Comparison of ENCODE assay signal across 31 mouse cellular contexts in the genomic region with DNA sequence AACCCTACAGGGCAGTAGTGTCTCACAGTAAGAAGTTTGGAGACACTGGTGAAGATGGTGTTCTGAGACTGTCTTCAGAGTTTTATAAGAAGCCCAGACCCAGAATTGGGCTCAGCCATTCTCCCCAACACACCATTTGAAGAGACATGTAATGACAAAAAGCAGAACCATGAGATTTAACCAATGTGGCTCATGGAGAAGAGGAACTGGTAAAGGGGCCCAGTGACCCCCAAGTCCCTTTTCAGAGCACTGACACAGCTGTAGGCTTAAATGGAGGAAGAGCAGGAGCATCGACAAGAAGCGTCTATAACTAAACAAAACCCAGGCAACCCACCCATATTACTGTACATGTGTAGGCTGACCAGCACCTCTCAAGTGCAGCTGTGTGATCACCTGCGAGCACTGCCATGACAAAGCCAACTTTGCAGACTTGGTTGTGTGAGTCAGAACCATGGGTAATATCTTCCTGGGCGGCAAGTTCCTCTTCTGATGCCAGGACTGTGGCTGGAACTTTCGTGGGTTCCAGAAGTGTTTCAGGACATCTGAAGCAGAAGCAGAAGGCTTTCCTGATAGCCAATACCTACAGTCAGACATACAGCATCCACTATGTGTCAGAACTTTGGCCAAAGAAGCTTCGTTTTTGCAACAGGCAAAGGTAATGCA. TPM values are rescaled to one million over a fixed set of nuclear protein-coding genes. Genes with fewer than 3 reads are reported as not detected.
DNase-seq lines count a peak whose midpoint lies in the region; ATAC-seq lines count a peak whose summit lies in the region.
"Had no signal": no experiment of that assay in that cellular context is flagged by ENCODE, and none has a peak within 500 bp of the region (broad histone marks: within the 10 kb centered on the region; RNA-seq: fewer than 3 reads in every experiment).

No protein-coding gene starts in this region.

- no peaks in the 10 kb centered on the region for H3K9me3 ChIP-seq in heart, embryonic 10.5 days
- H3K9me3 ChIP-seq in heart, embryonic 11.5 days (replicated peaks; ENCODE audit: control insufficient read depth, low read length): no peaks in the 10 kb centered on the region
- H3K9me3 ChIP-seq: embryonic facial prominence, embryonic 13.5 days; forebrain, embryonic 10.5 days; forebrain, embryonic 15.5 days; hindbrain, embryonic 13.5 days; limb, embryonic 10.5 days; limb, embryonic 15.5 days; liver, embryonic 15.5 days; neural tube, embryonic 15.5 days had no signal

- ATAC-seq in hematopoietic stem cell, adult 5-6 weeks (replicated peaks in 1 of 2; ENCODE audit: insufficient read depth in 1 of 2, low FRiP score in 2 of 2, low TSS enrichment in 1 of 2, low read depth in 1 of 2, poor library complexity in 2 of 2, severe bottlenecking in 2 of 2): peak; percentile 73 to 85
- peak; percentile 38; the same call in 1 of the 2 replicates for ATAC-seq in neutrophil, adult 5-6 weeks (ENCODE audit: extremely low read depth, insufficient number of reproducible peaks, low FRiP score, poor library complexity, severe bottlenecking)
- ATAC-seq in heart, embryonic 11.5 days (replicated peaks; ENCODE audit: insufficient number of reproducible peaks, low FRiP score, low TSS enrichment): no peak
- ATAC-seq: activated CD4-positive, CD25-positive, alpha-beta regulatory T cell, adult 4 months; forebrain, embryonic 15.5 days; intestine, postnatal 0 days had no signal

- no peaks in the 10 kb centered on the region for H3K36me3 ChIP-seq in heart, embryonic 10.5 days
- H3K36me3 ChIP-seq in heart, embryonic 11.5 days (ENCODE audit: control insufficient read depth, insufficient read depth, low read length): no peaks in the 10 kb centered on the region
- H3K36me3 ChIP-seq: embryonic facial prominence, embryonic 13.5 days; forebrain, embryonic 10.5 days; forebrain, embryonic 15.5 days; hindbrain, embryonic 13.5 days; limb, embryonic 10.5 days; limb, embryonic 15.5 days; liver, embryonic 15.5 days; neural tube, embryonic 15.5 days had no signal

- peak; percentile 86 for DNase-seq in heart, adult 11 months
- DNase-seq in heart, embryonic 10.5 days (ENCODE audit: low spot score): no peak
- peak; percentile 26 for DNase-seq in MEL-GATA-1-ER (ENCODE audit: extremely low read depth, low read depth)
- DNase-seq in adrenal gland, postnatal 10 days: no peak
- DNase-seq in gastrocnemius, postnatal 25 days: no peak
- DNase-seq: adrenal gland, postnatal 25 days; cerebellum, adult 9-10 months; gastrocnemius, postnatal 36 days; heart, postnatal 36 days; kidney, adult 9 months; kidney, postnatal 10 days; layer of hippocampus, adult 9-11 months; lung, postnatal 36 days; midbrain, embryonic 14.5 days; spleen, adult 18-20 months; thymus, adult 18-20 months; thymus, postnatal 25 days had no signal

- no peaks in the 10 kb centered on the region for H3K4me1 ChIP-seq in heart, embryonic 10.5 days
- no peaks in the 10 kb centered on the region for H3K4me1 ChIP-seq in heart, embryonic 11.5 days (ENCODE audit: control insufficient read depth, insufficient read depth, low read length)
- H3K4me1 ChIP-seq: embryonic facial prominence, embryonic 13.5 days; forebrain, embryonic 10.5 days; forebrain, embryonic 15.5 days; hindbrain, embryonic 13.5 days; limb, embryonic 10.5 days; limb, embryonic 15.5 days; liver, embryonic 15.5 days; neural tube, embryonic 15.5 days had no signal

- no peak overlapping the region for H3K27ac ChIP-seq in heart, embryonic 10.5 days
- H3K27ac ChIP-seq in heart, embryonic 11.5 days (ENCODE audit: low read depth, low read length): no peak overlapping the region
- H3K27ac ChIP-seq: embryonic facial prominence, embryonic 13.5 days; forebrain, embryonic 10.5 days; forebrain, embryonic 15.5 days; hindbrain, embryonic 13.5 days; limb, embryonic 10.5 days; limb, embryonic 15.5 days; liver, embryonic 15.5 days; neural tube, embryonic 15.5 days; stomach, postnatal 0 days had no signal

- H3K27me3 ChIP-seq in heart, embryonic 10.5 days (ENCODE audit: insufficient read depth, poor library complexity, severe bottlenecking): no peaks in the 10 kb centered on the region
- no peaks in the 10 kb centered on the region for H3K27me3 ChIP-seq in heart, embryonic 11.5 days (ENCODE audit: control insufficient read depth, insufficient read depth, low read length)
- H3K27me3 ChIP-seq: forebrain, embryonic 15.5 days; hindbrain, embryonic 13.5 days; limb, embryonic 15.5 days; liver, embryonic 15.5 days; neural tube, embryonic 15.5 days had no signal

- no peak overlapping the region for H3K9ac ChIP-seq in heart, embryonic 11.5 days (ENCODE audit: low read depth, low read length)
- H3K9ac ChIP-seq: embryonic facial prominence, embryonic 13.5 days; forebrain, embryonic 15.5 days; hindbrain, embryonic 13.5 days; limb, embryonic 15.5 days; liver, embryonic 15.5 days; neural tube, embryonic 15.5 days had no signal

- WGBS in heart, embryonic 10.5 days: 77% methylated on average over 6 of the region's 6 CpGs
- WGBS in heart, embryonic 11.5 days (ENCODE audit: insufficient replicate concordance): 72% methylated on average over 6 of the region's 6 CpGs

- no peak overlapping the region for H3K4me2 ChIP-seq in heart, embryonic 11.5 days
- H3K4me2 ChIP-seq: embryonic facial prominence, embryonic 13.5 days; forebrain, embryonic 15.5 days; hindbrain, embryonic 13.5 days; limb, embryonic 15.5 days; liver, embryonic 15.5 days; neural tube, embryonic 15.5 days had no signal

- no peak overlapping the region for H3K4me3 ChIP-seq in heart, embryonic 10.5 days
- H3K4me3 ChIP-seq in heart, embryonic 11.5 days (ENCODE audit: low read depth, low read length): no peak overlapping the region
- H3K4me3 ChIP-seq: embryonic facial prominence, embryonic 13.5 days; forebrain, embryonic 10.5 days; forebrain, embryonic 15.5 days; hindbrain, embryonic 13.5 days; limb, embryonic 10.5 days; limb, embryonic 15.5 days; liver, embryonic 15.5 days; neural tube, embryonic 15.5 days had no signal

RNA-seq across cellular contexts. Expression of gene Ptgs1, which starts 42.2 kb away (rescaled TPM):
- 12.2 and 16.4 TPM in 2 replicates for polyA plus RNA-seq in heart, embryonic 10.5 days (2016; fragmentation: Nextera tagmentation; extraction: Ambion mirVana)
- 28.5 and 46.1 TPM in 2 replicates for total RNA-seq in hematopoietic stem cell, adult 5-6 weeks (2017)
- total RNA-seq in neutrophil, adult 5-6 weeks (2017): 8.3 and 9.9 TPM in 2 replicates
- total RNA-seq in adrenal gland, postnatal 10 days (2021): 10 to 100 TPM; 12.1 to 13.0 TPM
- 1 to 10 TPM; 4.2 to 5.5 TPM for total RNA-seq in gastrocnemius, postnatal 25 days (2021)
- 19.4 TPM in 2 replicates for polyA plus RNA-seq in heart, embryonic 11.5 days (2014; fragmentation: Nextera tagmentation; extraction: Ambion mirVana)

Comparison
In these comparisons a context has a peak if more than half of its experiments do, and no peak if none do; other contexts are left out.
1. DNase-seq: peak in heart, adult 11 months (single experiment) and MEL-GATA-1-ER (single experiment); none in heart, embryonic 10.5 days (single experiment), adrenal gland, postnatal 10 days (single experiment) and gastrocnemius, postnatal 25 days (single experiment).